Mouse (Mus musculus) hindbrain, embryonic 11.5 days (tissue): ENCODE measurements around the gene Gast. TPM values are rescaled to one million over a fixed set of nuclear protein-coding genes. Genes with fewer than 3 reads are reported as not detected.

Experiments used
- ATAC-seq: fragments of 200-750 bp; cut with Nextera tagmentation; 2 replicates; pipeline ENCODE4 v1.8.0; 2017; ENCODE audit warnings: mild to moderate bottlenecking, moderate TSS enrichment, moderate library complexity; ENCODE audit not compliant: low FRiP score
- DNase-seq: peaks from one replicate; pipeline ENCODE4 v3.0.0-alpha.2; 2015; ENCODE audit warnings: low spot score
- H3K27ac ChIP-seq: fragments of 300-500 bp; sonication (generic); 2 replicates; pipeline ENCODE4 v1.5.1; 2014; ENCODE audit warnings: mild to moderate bottlenecking, low read depth, low read length
- H3K27me3 ChIP-seq: fragments of 300-500 bp; sonication (generic); 2 replicates; pipeline ENCODE4 v1.6.1; 2014; ENCODE audit warnings: mild to moderate bottlenecking, low read length, moderate library complexity, mixed read lengths; ENCODE audit not compliant: control insufficient read depth, insufficient read depth
- H3K36me3 ChIP-seq: fragments of 300-500 bp; sonication (generic); 2 replicates; pipeline ENCODE4 v1.6.1; 2014; ENCODE audit warnings: mild to moderate bottlenecking, low read length, moderate library complexity, mixed read lengths; ENCODE audit not compliant: control insufficient read depth, insufficient read depth
- H3K4me1 ChIP-seq: fragments of 300-500 bp; sonication (generic); replicated peaks from 2 replicates; pipeline ENCODE4 v1.6.1; 2014; ENCODE audit warnings: low read length, mixed read lengths; ENCODE audit not compliant: control insufficient read depth, insufficient read depth
- H3K4me2 ChIP-seq: fragments of 300-500 bp; sonication (generic); replicated peaks from 2 replicates; pipeline ENCODE4 v1.6.1; 2014; ENCODE audit warnings: mild to moderate bottlenecking, low read depth, low read length
- H3K4me3 ChIP-seq: fragments of 300-500 bp; sonication (generic); 2 replicates; pipeline ENCODE4 v1.5.1; 2014; ENCODE audit warnings: low read depth, low read length
- H3K9ac ChIP-seq: fragments of 300-500 bp; sonication (generic); 2 replicates; pipeline ENCODE4 v1.6.1; 2014; ENCODE audit warnings: low read depth, low read length
- H3K9me3 ChIP-seq: fragments of 300-500 bp; sonication (generic); 2 replicates; pipeline ENCODE4 v1.6.1; 2016; ENCODE audit warnings: low read length; ENCODE audit not compliant: control insufficient read depth
- WGBS: fragments of 180-500 bp; shearing (Covaris S2); extraction: QIAGEN DNeasy Blood & Tissue Kit; methylation state at CpG from one replicate; pipeline ENCODE4 v1.1.7; 2014; 5-methylcytosine and 5-hydroxymethylcytosine counted together
- polyA plus RNA-seq: library from polyadenylated mRNA; unstranded; fragments of >200 nt; fragmentation: Nextera tagmentation; extraction: Ambion mirVana; gene quantifications from 2 replicates; pipeline ENCODE4 v1.2.1, GENCODE M21; 2014

Gene Gast
- polyA plus RNA-seq, 1 experiment from 2014 or later, result not detected

DNA sequence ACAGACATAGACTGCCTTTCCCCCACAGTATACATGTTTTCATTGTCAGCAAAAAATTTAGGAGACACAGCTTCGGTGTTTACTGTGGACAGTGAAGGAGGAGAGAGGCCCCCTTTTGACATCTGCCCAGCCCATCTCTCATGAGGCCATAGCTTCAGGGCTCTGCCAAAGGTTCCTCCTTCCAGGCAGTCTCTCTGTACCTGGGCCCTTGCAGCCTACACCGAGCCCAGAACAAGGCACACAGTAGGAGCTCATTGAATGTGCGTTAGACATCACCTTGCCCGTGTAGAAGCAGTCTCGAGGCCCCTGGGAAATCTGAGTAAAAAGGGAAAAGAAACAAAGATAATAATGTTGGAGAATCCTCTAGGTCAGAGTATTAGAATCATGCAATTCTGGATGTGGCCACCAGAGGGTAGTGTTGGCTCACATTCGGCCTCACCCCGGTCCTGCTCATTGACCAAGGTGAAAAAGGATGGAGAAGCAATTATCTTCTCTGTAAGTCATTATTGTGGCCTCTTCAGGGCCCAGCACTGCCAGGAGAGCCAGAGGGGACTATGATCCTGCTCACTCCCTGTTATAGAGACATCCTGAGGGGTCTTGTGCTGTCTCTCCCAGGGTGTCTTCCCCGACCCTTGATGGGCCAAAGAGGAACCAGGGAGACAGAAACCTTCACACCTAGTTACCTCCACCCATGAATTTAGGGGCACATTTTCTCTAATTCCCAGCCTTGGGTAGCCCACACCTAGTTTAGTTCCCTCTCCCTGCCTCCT is 28.2 kb downstream of the Gast start:
- ATAC-seq (peak; percentile 56), DNase-seq (peak; percentile 89)
- H3K4me1 ChIP-seq, result no peaks in the 10 kb centered on the region
- H3K27ac ChIP-seq, result no peak overlapping the region
- H3K9ac ChIP-seq, result no peak overlapping the region
- 13% methylated on average over 8 of the region's 8 CpGs for WGBS
- H3K4me3 ChIP-seq, result no peak overlapping the region
- H3K27me3 ChIP-seq, result 0 out of 2 replicates have a peak, but pooled peaks cover 5% of the 10 kb centered on the region
- H3K9me3 ChIP-seq, result no peaks in the 10 kb centered on the region
- no peaks in the 10 kb centered on the region for H3K36me3 ChIP-seq
- no peak overlapping the region for H3K4me2 ChIP-seq

DNA sequence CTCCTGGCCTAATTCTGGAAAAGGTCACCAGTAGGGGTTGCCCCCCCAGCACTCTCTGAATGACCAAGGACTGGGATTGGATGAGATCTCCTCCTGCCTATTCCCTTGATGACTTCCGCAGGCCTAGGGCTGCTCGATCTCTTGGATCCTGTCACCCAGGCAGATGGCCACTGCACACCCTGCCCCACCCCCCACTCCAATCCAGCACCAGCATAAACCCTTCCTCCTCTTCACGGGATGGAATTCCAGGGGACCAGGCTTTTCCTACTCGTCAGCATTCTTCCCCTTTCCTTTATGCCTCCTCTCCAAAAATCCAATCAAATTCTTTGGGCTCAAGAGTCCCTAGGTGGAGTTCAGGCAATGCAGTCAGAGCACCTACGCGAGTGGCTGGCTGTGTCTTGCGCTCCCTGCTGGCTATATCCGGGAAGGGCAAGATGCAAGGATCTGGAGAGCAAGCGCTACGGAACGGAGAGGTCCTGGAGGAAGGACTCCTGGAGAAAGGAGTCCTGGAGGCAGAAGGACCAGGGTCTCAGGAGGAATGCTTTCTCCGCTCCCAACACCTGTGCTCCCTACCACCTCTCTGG is 28.9 kb downstream of the Gast start:
- Histone ChIP-seq H3K36me3 (no peaks in the 10 kb centered on the region), H3K4me2 (no peak overlapping the region), H3K9me3 (no peaks in the 10 kb centered on the region), H3K27me3 (0 out of 2 replicates have a peak, but pooled peaks cover 2% of the 10 kb centered on the region), H3K4me3 (no peak overlapping the region), H3K27ac (no peak overlapping the region), H3K4me1 (no peaks in the 10 kb centered on the region), H3K9ac (no peak overlapping the region)
- peak; percentile 49 for ATAC-seq
- WGBS, result 22% methylated on average over 12 of the region's 12 CpGs
- DNase-seq, result peak; percentile 78

DNA sequence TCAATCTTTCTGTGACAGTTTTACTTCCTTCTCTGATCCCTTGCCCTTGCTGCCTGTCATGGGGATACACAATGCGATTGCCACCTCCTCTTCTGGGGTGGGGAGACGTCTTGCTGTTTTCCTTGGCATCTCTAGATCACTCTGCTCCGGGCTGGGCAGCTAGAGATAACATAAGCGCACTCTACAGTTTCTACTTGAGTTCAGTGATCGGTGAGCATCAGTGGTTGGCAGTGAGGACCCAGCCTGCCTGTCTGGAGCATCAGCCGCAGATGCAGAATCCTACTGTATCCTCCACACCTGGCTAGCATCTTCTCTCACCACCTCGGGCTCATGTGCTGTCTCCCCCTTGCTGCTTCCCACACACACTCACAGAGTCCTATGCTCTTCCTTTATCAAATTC is 34.9 kb downstream of the Gast start:
- no peak overlapping the region for H3K9ac ChIP-seq
- H3K36me3 ChIP-seq, result no peaks in the 10 kb centered on the region
- H3K27ac ChIP-seq, result no peak overlapping the region
- H3K4me3 ChIP-seq, result no peak overlapping the region
- H3K9me3 ChIP-seq, result no peaks in the 10 kb centered on the region
- H3K4me1 ChIP-seq, result no peaks in the 10 kb centered on the region
- no peaks in the 10 kb centered on the region for H3K27me3 ChIP-seq
- DNase-seq (no peak), ATAC-seq (no peak)
- H3K4me2 ChIP-seq, result no peak overlapping the region
- WGBS, result 82% methylated on average over 7 of the region's 7 CpGs

DNA sequence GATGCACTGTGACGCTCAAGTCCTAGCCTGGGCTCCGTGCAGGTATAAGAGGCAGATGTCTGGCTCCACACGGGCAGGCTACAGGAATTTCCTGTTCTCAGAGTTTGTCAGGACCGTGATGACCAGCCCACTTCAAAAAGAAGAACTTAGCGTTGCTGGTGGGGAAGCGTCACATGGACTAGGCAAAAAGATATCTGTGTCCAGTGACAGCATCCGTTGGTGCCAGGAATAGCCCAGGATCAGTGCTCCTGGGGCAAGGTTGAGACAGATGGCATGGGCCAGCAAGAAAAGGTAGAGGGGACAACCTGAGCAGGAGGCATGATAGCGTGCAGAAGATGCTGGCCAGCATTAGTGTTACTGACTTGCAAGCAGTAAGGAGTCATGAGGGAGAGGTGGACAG is 35.6 kb downstream of the Gast start:
- no peak overlapping the region for H3K9ac ChIP-seq
- no peaks in the 10 kb centered on the region for H3K9me3 ChIP-seq
- no peak overlapping the region for H3K4me2 ChIP-seq
- no peaks in the 10 kb centered on the region for H3K4me1 ChIP-seq
- 78% methylated on average over 8 of the region's 8 CpGs for WGBS
- ATAC-seq (no peak), DNase-seq (no peak)
- H3K4me3 ChIP-seq, result no peak overlapping the region
- H3K36me3 ChIP-seq, result no peaks in the 10 kb centered on the region
- H3K27me3 ChIP-seq, result no peaks in the 10 kb centered on the region
- no peak overlapping the region for H3K27ac ChIP-seq

DNA sequence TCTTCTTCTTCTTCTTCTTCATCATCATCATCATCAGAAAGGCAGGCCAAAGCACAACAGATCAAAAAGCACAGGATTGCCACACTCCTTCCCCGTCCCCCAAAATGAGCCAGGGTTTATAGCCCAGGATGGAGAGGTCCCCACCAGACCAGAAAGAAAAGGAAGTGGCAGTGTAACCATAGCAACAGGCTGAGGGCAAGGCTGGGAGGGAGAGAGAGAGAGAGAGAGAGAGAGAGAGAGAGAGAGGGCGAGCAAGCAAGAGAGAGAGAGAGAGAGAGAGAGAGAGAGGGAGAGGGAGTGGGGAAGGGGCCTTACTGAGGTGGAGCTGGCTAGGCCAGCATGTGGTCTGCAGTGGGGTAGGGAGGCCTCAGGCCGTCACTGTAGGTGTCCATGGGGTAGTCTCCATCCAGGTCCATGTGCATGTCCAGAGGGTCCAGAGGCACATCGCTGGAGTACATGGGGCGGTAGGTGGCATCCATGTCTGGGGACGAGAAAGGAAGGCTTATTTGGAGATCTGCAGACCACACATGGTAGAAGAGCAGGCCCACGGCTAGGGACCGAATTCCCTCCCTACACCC is 37.9 kb downstream of the Gast start:
- Histone ChIP-seq H3K4me3 (no peak overlapping the region), H3K9me3 (no peaks in the 10 kb centered on the region), H3K27me3 (no peaks in the 10 kb centered on the region), H3K4me2 (no peak overlapping the region), H3K4me1 (no peaks in the 10 kb centered on the region), H3K36me3 (no peaks in the 10 kb centered on the region), H3K27ac (no peak overlapping the region), H3K9ac (no peak overlapping the region)
- 68% methylated on average over 7 of the region's 8 CpGs for WGBS
- ATAC-seq (no peak), DNase-seq (no peak)

DNA sequence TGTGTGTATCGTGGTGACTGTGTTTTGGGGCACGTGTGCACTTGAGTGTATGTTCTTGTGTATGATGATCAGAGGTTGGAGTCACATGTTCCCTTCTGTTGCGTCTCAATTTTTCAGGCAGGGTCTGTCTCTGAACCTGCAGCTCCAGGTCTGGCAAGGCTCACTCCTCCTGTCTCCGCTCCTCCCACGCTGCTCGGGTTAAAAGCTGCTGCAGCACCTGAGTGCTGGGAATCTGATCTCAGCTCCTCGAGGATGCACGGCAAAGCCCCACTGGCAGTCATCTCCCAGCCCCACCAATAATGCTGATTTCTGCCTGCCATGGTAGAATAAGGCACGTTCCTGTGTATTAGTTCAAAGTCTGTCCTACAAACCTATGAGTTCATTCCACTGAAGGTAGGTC is 40.9 kb downstream of the Gast start:
- 88% methylated on average over 9 of the region's 9 CpGs for WGBS
- no peaks in the 10 kb centered on the region for H3K27me3 ChIP-seq
- H3K27ac ChIP-seq, result no peak overlapping the region
- DNase-seq (no peak), ATAC-seq (no peak)
- H3K4me3 ChIP-seq, result no peak overlapping the region
- no peaks in the 10 kb centered on the region for H3K4me1 ChIP-seq
- no peaks in the 10 kb centered on the region for H3K36me3 ChIP-seq
- no peak overlapping the region for H3K4me2 ChIP-seq
- H3K9ac ChIP-seq, result no peak overlapping the region
- H3K9me3 ChIP-seq, result no peaks in the 10 kb centered on the region

DNA sequence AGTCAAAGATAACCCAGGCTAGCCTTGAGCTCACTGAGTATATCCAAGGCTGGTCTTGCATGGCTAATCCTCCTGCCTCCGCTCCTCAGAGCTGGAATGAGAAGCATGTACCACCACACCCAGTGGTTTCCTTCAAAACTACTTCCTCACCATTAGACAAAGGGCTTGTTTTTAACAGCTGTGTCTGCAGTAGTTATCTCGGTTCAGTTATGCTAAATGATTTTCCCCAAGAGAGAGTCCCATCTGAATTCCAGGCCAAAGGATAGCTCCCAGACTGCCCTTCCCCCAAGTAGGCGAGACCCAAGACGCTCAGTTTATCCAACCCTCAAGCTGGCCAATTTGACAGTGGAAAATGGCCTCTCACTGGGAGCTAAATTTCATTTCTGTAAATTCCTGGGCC is 41.8 kb downstream of the Gast start:
- Histone ChIP-seq H3K27me3 (no peaks in the 10 kb centered on the region), H3K4me2 (no peak overlapping the region), H3K9ac (no peak overlapping the region), H3K9me3 (no peaks in the 10 kb centered on the region), H3K4me1 (no peaks in the 10 kb centered on the region), H3K36me3 (no peaks in the 10 kb centered on the region), H3K4me3 (no peak overlapping the region), H3K27ac (no peak overlapping the region)
- no peak for ATAC-seq
- no peak for DNase-seq
- WGBS, result 82% methylated on average over 4 of the region's 4 CpGs

DNA sequence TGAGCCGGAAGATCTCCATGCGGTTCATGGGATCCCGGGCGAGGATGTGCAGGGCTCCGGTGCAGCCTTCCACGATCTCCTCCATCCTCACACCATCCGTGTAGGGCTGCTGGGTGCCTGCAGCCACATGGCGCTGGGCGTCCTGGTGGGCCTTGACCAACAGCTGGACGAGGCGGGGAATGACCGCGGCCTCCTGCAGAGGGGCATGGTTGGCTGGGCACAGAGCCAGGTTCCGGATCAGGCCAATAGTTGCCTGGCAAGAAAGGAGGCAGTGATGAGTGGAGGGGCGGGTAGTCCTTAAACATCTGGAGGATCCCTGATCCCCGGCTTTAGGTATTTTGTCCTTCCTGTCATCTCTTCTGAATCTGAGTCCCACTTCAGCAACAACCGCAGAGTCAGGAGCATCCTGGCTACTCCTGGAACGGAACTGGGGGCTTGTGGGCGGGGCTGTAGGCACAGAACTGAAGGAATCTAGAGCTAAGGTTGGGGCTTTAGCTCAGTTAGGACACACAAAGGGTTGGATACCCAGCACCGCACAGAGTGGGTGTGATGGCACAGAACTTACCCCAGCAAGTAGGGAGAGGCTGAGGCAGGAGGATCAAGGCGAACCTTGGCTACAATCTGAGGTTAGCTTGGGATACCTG is 42.7 kb downstream of the Gast start:
- Histone ChIP-seq H3K9me3 (no peaks in the 10 kb centered on the region), H3K9ac (no peak overlapping the region), H3K4me1 (no peaks in the 10 kb centered on the region), H3K27me3 (no peaks in the 10 kb centered on the region), H3K4me3 (no peak overlapping the region), H3K36me3 (no peaks in the 10 kb centered on the region), H3K4me2 (no peak overlapping the region), H3K27ac (no peak overlapping the region)
- DNase-seq, result no peak
- no peak for ATAC-seq
- WGBS, result 91% methylated on average over 21 of the region's 21 CpGs
